Mouse (Mus musculus) spleen, adult 2 months (tissue): ENCODE data around the gene Retreg1.

Experiments
- CTCF ChIP-seq: fragments of 200-500 bp; IDR thresholded peaks from 2 replicates; pipeline ENCODE4 v1.5.1; 2011; ENCODE audit warnings: mild to moderate bottlenecking, inconsistent platforms; ENCODE audit not compliant: insufficient read depth, insufficient read length, insufficient replicate concordance; ENCODE audit errors: extremely low read depth
- POLR2A ChIP-seq: fragments of 200-500 bp; IDR thresholded peaks from 2 replicates; pipeline ENCODE4 v1.6.1; 2011; ENCODE audit warnings: low read depth, low read length, inconsistent platforms

- TF ChIP-seq POLR2A: no peak
- TF ChIP-seq CTCF: no peak
These were observed 141.9 kb downstream of the Retreg1 start for GRCm38 (mm10) chr15:25984734-25985492.
